Mouse (Mus musculus): Measurements from ENCODE around the gene Adcy7.

- TF ChIP-seq CTCF (IDR thresholded peaks at IDR 0.05; ENCODE audit: extremely low read depth, insufficient read length, insufficient replicate concordance, low read depth, low read length), result peak; percentile 84
- no peak; the same call in 1 of the 2 replicates for TF ChIP-seq POLR2A (IDR thresholded peaks at IDR 0.05; ENCODE audit: low read depth, low read length)
These were observed 89.7 kb downstream of the Adcy7 start, which contains the start of gene Brd7 for GRCm38 (mm10) chr8:88361708-88362428.
